Mouse (Mus musculus) hindbrain, embryonic 16.5 days (tissue): ENCODE measurements around the gene Stat5a. TPM values are rescaled to one million over a fixed set of nuclear protein-coding genes. Genes with fewer than 3 reads are reported as not detected.

Experiments
- ATAC-seq: fragments of 200-750 bp; cut with Nextera tagmentation; 2 replicates; pipeline ENCODE4 v1.8.0; 2017; ENCODE audit warnings: moderate TSS enrichment, moderate library complexity
- H3K27ac ChIP-seq: fragments of 300-500 bp; sonication (generic); 2 replicates; pipeline ENCODE4 v1.5.1; 2014; ENCODE audit warnings: low read depth, mild to moderate bottlenecking, control low read depth, low read length, moderate library complexity
- H3K27me3 ChIP-seq: fragments of 300-500 bp; sonication (generic); replicated peaks from 2 replicates; pipeline ENCODE4 v1.6.1; 2014; ENCODE audit warnings: low read length; ENCODE audit not compliant: control insufficient read depth, insufficient read depth
- H3K36me3 ChIP-seq: fragments of 300-500 bp; sonication (generic); 2 replicates; pipeline ENCODE4 v1.6.1; 2014; ENCODE audit warnings: mild to moderate bottlenecking, low read length, moderate library complexity, mixed read lengths; ENCODE audit not compliant: control insufficient read depth, insufficient read depth
- H3K4me1 ChIP-seq: fragments of 300-500 bp; sonication (generic); 2 replicates; pipeline ENCODE4 v1.6.1; 2014; ENCODE audit warnings: low read depth, low read length; ENCODE audit not compliant: control insufficient read depth, insufficient read depth
- H3K4me2 ChIP-seq: fragments of 300-500 bp; sonication (generic); 2 replicates; pipeline ENCODE4 v1.6.1; 2014; ENCODE audit warnings: mild to moderate bottlenecking, low read length, control low read depth, moderate library complexity
- H3K4me3 ChIP-seq: fragments of 300-500 bp; sonication (generic); 2 replicates; pipeline ENCODE4 v1.5.1; 2014; ENCODE audit warnings: mild to moderate bottlenecking, low read length, control low read depth, moderate library complexity
- H3K9ac ChIP-seq: fragments of 300-500 bp; sonication (generic); 2 replicates; pipeline ENCODE4 v1.6.1; 2014; ENCODE audit warnings: low read depth, mild to moderate bottlenecking, control low read depth, low read length, moderate library complexity
- H3K9me3 ChIP-seq: fragments of 300-500 bp; sonication (generic); 2 replicates; pipeline ENCODE4 v1.6.1; 2014; ENCODE audit warnings: mild to moderate bottlenecking, low read length, moderate library complexity; ENCODE audit not compliant: control insufficient read depth
- WGBS: fragments of 180-500 bp; shearing (Covaris S2); extraction: QIAGEN DNeasy Blood & Tissue Kit; methylation state at CpG from one replicate; pipeline ENCODE4 v1.1.7; 2014; 5-methylcytosine and 5-hydroxymethylcytosine counted together
- polyA plus RNA-seq: library from polyadenylated mRNA; unstranded; fragments of >200 nt; fragmentation: Nextera tagmentation; extraction: Ambion mirVana; gene quantifications from 2 replicates; pipeline ENCODE4 v1.2.1, GENCODE M21; 2015

The Stat5a gene
- polyA plus RNA-seq, 1 experiment from 2014 or later = 2.4 TPM

DNA sequence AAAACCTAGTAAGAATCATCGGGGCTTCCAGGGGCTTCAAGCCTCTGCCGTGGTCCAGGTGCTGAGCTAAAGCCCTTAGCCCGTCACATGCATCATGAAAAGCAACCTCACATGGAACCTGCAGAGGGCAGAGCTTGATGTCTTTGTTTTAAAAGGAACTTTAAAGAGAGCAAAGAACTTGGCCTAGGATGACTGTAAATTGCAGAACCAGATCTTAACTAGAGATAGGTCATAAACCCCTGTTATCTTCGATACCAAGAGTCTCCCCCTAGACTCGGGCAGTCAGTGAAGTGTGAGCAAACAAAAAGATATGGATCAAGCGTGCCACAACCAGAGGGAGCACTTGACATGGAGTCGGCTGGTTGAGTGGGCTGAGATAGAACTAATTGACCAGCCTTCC lies 6.5 kb downstream of the Stat5a start:
- Histone ChIP-seq H3K27me3 (peaks cover 5% of the 10 kb centered on the region), H3K4me3 (no peak overlapping the region), H3K9ac (no peak overlapping the region), H3K36me3 (no peaks in the 10 kb centered on the region), H3K4me1 (no peaks in the 10 kb centered on the region), H3K27ac (no peak overlapping the region), H3K4me2 (no peak overlapping the region), H3K9me3 (no peaks in the 10 kb centered on the region)
- 86% methylated on average over 7 of the region's 7 CpGs for WGBS
- no peak for ATAC-seq

DNA sequence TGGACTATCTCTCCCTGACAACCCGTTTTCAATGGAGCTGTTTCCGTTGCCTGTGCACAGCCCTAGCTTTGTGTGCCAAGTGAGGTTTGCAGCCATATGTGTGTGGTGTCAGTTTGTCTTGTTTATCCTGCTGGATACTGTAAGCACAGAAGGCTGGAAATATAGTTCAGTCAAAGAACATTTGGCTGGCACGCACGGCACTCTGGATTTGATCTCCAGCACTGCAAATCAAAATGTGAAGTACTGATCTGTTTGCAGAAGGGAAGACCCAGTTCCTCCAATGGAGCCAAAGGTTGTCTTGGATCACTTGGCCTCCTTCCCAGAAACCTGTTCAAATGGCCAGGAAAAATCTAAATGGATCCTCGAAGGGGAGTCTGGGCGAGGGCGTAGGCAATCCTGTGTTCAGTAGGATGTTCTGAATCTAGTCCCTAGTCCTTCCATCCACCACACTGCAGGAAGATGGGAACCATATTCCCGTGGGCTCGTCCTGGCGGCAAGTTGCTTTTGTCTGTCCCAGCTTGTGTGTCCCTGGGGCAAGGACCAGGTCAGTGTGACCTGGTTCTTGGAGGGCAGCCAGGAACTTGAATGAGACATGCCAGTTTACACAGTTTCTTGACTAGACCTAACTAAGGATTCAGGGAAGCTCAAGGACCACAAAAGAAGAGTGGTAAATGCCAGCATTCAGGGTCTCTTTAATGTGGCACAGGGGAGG lies 11.3 kb downstream of the Stat5a start:
- H3K27ac ChIP-seq = no peak overlapping the region
- H3K4me3 ChIP-seq = no peak overlapping the region
- 61% methylated on average over 10 of the region's 10 CpGs for WGBS
- ATAC-seq = no peak
- H3K4me2 ChIP-seq = no peak overlapping the region
- H3K27me3 ChIP-seq = no peaks in the 10 kb centered on the region
- no peak overlapping the region for H3K9ac ChIP-seq
- no peaks in the 10 kb centered on the region for H3K9me3 ChIP-seq
- no peaks in the 10 kb centered on the region for H3K36me3 ChIP-seq
- H3K4me1 ChIP-seq = no peaks in the 10 kb centered on the region

DNA sequence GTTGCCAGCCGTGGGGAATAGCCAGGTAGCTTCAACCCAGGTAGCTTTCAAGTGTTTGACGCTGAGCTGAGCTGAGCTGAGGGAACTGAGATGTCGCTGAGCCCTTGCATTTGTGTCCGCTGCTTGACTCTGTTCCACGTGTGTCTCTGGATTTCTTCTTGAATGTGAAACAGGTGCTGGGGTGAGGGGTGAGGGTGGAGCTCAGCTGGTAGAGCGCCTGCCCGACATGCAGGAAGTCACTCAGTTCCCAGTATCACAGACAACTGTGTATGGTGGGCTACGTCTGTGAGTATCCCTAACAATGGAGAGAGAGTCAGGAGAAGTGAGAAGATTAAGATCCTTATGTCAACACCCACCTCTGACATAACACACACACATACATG lies 11.8 kb downstream of the Stat5a start:
- Histone ChIP-seq H3K9me3 (no peaks in the 10 kb centered on the region), H3K27ac (no peak overlapping the region), H3K27me3 (no peaks in the 10 kb centered on the region; the same call in 1 of the 2 replicates), H3K36me3 (no peaks in the 10 kb centered on the region), H3K9ac (no peak overlapping the region), H3K4me2 (no peak overlapping the region), H3K4me1 (no peaks in the 10 kb centered on the region), H3K4me3 (no peak overlapping the region)
- WGBS = 83% methylated on average over 8 of the region's 8 CpGs
- no peak for ATAC-seq

DNA sequence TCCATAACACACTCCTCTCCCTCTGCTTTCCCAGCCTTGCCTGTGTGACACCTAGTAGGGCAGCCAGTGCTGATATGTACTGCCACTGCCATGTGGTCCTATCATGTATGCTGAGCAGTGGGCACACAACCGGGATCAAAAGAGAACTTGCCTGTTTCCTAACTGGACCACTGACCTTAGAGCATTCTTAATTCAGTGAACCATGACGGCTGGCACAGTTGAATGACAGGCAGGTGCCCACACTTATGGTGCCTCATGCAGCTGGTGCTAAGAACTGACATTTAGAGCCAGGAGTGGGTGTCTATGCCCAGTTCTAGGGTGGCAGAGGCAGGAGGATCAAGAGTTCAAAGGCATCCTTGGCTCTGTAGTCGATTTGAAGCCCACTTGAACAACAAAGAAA lies 16.6 kb downstream of the Stat5a start:
- ATAC-seq = no peak
- WGBS = 81% methylated on average over 3 of the region's 3 CpGs
- no peak overlapping the region for H3K4me3 ChIP-seq
- no peak overlapping the region for H3K27ac ChIP-seq
- no peak overlapping the region for H3K9ac ChIP-seq
- no peaks in the 10 kb centered on the region for H3K9me3 ChIP-seq
- H3K36me3 ChIP-seq = no peaks in the 10 kb centered on the region
- H3K27me3 ChIP-seq = no peaks in the 10 kb centered on the region; the same call in 1 of the 2 replicates
- H3K4me1 ChIP-seq = no peaks in the 10 kb centered on the region
- H3K4me2 ChIP-seq = no peak overlapping the region

DNA sequence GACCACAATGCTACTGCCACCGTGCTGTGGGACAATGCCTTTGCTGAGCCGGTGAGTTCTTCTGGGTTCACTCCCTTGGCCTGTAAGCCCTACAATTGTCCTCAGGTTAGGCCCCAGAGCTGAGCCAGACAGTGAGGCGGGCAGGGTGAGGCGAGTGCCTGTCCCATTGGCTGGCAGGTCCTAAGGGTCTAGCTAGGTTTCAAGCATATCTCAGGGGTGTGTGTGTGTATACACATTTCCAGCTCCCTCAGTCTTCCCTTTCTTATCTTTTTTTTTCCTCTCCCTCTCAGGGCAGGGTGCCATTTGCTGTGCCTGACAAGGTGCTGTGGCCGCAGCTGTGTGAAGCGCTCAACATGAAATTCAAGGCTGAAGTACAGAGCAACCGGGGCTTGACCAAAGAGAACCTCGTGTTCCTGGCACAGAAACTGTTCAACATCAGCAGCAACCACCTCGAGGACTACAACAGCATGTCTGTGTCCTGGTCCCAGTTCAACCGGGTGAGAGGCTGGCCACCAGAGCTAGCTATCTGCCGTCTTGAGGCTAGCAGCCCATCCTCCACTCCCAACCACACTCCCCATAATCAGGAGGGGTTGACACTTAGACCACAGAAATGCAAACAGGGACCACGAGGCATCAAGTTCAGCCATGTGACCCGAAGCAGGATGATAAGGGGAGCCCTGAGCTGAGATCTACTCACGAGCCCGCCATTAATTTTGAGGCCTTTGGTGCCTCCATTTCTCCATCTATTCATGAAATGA lies 20.3 kb downstream of the Stat5a start:
- WGBS = 86% methylated on average over 15 of the region's 15 CpGs
- Histone ChIP-seq H3K36me3 (no peaks in the 10 kb centered on the region), H3K4me2 (no peak overlapping the region), H3K27ac (no peak overlapping the region), H3K4me1 (no peaks in the 10 kb centered on the region), H3K9ac (no peak overlapping the region), H3K27me3 (no peaks in the 10 kb centered on the region; the same call in 1 of the 2 replicates), H3K9me3 (no peaks in the 10 kb centered on the region), H3K4me3 (no peak overlapping the region)
- ATAC-seq = no peak

DNA sequence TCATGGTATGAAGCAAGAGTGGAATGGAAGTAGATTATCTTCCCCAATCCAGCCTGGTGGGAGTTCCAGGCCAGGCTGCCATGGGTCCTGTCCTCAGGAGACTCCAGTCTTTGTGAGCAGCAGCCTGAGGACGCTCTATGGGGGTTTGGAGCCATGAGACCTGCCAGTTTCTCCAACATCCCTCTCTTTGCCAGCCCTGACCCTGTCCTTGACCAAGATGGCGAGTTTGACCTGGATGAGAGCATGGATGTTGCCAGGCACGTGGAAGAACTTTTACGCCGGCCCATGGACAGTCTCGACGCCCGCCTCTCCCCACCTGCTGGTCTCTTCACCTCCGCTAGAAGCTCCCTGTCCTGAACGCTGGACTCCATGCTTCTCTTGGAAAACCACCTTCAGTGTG lies 24.5 kb downstream of the Stat5a start:
- Histone ChIP-seq H3K9ac (no peak overlapping the region), H3K27me3 (no peaks in the 10 kb centered on the region), H3K9me3 (no peaks in the 10 kb centered on the region), H3K36me3 (peaks cover 13% of the 10 kb centered on the region), H3K4me1 (no peaks in the 10 kb centered on the region), H3K4me3 (no peak overlapping the region), H3K4me2 (no peak overlapping the region), H3K27ac (no peak overlapping the region)
- WGBS = 91% methylated on average over 10 of the region's 10 CpGs
- no peak for ATAC-seq

DNA sequence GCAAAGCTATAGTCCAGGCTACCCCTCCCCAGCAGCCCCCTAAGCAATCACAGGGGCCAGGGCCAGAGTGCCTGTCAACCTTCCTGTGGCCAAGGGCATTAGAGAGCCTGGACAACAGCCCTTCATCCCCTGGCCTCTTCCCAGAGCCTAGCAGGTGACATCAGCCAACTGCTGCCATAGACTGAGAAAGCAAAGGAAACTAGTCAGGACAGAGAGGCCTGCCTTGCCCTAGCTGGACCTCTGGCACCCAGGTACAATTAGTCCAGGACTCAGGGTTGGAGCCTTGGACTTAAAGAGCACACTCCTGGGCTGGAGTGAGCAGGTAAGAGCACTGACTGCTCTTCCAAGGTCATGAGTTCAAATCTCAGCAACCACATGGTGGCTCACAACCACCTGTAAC lies 26.3 kb downstream of the Stat5a start:
- Histone ChIP-seq H3K27me3 (no peaks in the 10 kb centered on the region), H3K27ac (no peak overlapping the region), H3K36me3 (peaks cover 15% of the 10 kb centered on the region), H3K4me2 (no peak overlapping the region), H3K4me1 (no peaks in the 10 kb centered on the region), H3K9me3 (no peaks in the 10 kb centered on the region), H3K9ac (no peak overlapping the region), H3K4me3 (no peak overlapping the region)
- ATAC-seq = no peak

DNA sequence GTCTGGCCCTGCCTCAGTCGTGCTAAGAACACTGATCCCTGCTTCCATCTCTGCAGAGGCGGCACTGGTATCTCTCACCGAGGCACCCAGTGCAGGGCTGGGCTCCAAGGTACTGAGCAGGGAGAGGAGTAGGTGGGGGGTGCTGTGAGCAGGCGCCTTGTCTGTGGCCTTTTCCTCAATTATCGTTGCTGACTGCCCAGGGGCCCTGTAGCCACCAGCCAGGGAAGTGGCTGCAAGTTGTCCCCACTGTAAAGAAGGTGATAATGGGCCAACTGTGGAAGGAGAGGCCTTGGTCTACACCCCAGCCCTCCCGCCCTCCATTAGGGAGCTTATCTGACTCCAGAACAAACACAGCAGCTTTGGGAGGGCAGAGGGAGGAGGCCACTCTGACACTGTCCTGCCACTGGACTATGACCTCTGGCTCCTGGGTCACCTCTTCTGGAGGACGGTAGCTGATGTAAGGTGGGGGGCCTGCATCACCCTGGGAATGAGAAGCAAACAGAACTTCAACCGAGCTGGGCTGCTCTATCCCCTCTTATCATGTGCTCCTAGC lies 27.1 kb downstream of the Stat5a start:
- Histone ChIP-seq H3K9ac (no peak overlapping the region), H3K36me3 (peaks cover 15% of the 10 kb centered on the region), H3K27ac (no peak overlapping the region), H3K27me3 (no peaks in the 10 kb centered on the region), H3K9me3 (no peaks in the 10 kb centered on the region), H3K4me2 (no peak overlapping the region), H3K4me3 (no peak overlapping the region), H3K4me1 (no peaks in the 10 kb centered on the region)
- ATAC-seq = no peak
- 74% methylated on average over 8 of the region's 8 CpGs for WGBS

DNA sequence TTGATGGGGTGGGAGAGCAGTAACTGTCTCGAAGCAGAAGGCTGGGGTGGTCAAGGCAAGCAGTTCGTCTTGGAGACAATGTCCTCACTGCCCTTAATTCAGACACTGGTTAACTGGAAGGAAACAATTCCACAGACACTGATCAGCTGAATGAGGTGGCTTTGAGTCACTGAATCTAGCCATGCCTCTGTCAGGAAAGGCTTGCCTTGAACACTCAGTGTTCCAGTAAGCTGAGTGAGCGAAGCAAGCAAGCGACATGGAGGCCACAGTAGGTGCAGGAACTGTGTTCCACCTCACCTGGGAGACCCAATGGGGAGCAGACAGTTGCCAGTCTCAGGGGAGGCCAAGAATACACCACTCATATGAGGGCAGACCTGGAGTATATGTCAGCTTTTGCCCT lies 28.1 kb downstream of the Stat5a start:
- peaks cover 15% of the 10 kb centered on the region for H3K36me3 ChIP-seq
- no peak overlapping the region for H3K9ac ChIP-seq
- no peak overlapping the region for H3K4me3 ChIP-seq
- H3K4me2 ChIP-seq = no peak overlapping the region
- WGBS = 88% methylated on average over 4 of the region's 4 CpGs
- H3K27me3 ChIP-seq = no peaks in the 10 kb centered on the region
- no peaks in the 10 kb centered on the region for H3K9me3 ChIP-seq
- no peak overlapping the region for H3K27ac ChIP-seq
- no peaks in the 10 kb centered on the region for H3K4me1 ChIP-seq
- ATAC-seq = no peak
